Mouse (Mus musculus) ZHBTc4 (cell line): ENCODE measurements around the gene Hs2st1.
A peak's percentile ranks its signal among the peaks of the same experiment; 100 is the strongest.

Experiments
- DNase-seq: peaks from one replicate; pipeline ENCODE4 v3.0.0-alpha.2; 2011; ENCODE audit warnings: low read depth, low spot score

The Hs2st1 gene

DNA sequence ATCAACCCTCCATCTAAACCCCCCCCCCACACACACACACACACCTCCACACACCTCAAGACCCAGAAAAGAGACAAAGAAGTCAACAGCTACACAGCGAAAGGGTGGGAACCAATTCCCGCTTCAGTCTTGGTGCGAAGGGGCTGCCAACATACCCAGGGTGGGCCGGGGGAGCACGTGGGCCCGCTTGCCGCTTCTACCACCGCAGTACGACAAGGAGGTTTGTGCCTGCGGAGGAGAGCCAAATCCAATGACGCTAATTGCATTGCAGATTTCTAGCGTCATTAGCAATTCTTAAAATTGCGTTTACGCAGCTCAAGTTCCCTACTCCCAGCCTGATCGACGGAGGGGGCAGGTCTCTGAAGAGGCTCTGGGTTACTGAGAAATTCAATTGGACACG is 173.5 kb downstream of the Hs2st1 start:
- no peak for DNase-seq

DNA sequence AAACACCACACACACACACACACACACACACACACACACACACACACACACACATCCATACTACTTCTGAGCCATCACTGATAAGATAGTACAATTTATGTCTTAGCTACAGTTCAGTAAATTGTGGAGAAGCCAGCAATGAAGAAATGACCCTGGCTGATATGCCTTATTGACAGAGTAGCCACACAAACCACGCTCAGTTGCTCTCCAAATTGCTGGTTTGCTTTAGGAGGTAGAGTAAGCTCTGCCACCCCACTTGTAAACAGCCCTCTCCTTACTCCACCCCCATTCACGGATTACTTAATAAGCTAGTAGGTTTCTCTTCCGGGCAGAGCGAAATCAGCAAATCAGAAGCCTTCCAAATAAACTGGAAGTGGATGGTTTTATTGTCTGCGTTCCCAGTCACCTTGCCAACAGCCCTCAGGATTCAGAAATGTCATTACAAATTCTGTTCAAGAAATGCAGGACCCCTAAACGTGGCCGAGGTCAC is 175.5 kb downstream of the Hs2st1 start:
- no peak for DNase-seq

DNA sequence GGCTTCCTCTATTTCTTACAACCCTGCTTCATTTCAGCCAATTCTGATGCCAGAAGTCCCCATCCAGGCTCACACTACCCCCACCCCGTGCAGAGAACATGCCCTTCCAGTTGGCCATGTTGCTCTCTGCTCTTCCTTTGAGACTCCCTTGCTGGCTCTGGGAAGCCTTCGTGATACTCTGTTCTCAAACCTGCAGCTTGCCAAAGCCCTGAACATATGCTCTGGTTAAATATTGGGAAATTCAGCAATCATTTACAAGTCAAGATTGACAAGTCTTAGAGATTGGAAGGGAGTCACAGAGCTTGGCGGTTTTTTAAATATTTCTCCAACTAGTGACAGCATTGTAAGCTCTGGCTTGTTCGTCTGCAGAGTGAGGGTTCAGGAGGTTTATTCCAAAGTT is 183.5 kb downstream of the Hs2st1 start:
- DNase-seq = no peak

DNA sequence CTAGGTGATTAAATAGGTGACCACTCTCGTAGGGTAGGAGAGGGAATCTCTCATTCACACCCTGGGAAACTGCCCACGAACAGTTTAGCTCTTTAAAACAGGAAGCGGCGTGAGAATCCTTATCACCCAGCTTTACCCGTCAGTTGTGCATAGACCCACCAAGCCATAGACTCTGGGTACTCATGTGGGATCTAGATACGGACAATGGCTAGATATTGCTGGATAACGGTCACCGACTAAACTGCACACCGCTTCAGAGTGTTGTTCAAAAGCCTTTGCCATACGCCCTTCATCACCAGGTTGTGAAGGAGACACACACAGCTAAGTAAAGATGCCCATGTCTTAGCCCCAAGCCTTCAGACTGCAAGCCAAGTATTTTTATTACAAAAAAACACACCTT is 185.3 kb downstream of the Hs2st1 start:
- DNase-seq = no peak

DNA sequence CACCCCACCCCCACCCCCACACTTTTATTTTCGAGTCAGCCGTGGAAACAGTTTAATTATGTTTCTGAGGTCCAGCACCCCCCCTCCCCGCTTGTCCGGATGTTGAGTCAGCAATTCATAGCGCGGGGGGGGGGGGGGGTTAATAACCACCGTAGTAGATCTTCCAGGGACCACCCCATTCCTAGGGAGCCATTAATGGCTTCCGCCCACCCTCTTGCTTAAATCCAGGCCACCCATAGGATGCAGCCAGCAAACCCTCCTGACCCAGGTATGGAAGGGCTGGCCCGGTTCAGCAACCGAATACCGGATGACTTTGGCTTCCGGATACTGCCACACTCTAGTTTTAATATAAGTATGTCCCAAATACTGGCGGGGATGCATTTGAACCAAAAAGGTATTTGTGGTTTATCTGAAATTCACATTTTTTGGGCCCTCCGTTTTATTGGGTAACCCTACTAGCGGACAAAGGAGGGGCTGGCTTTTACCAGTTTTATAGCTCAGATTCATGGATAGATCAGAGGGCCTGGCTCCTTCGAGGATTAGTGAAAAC is 188.5 kb downstream of the Hs2st1 start:
- no peak for DNase-seq

DNA sequence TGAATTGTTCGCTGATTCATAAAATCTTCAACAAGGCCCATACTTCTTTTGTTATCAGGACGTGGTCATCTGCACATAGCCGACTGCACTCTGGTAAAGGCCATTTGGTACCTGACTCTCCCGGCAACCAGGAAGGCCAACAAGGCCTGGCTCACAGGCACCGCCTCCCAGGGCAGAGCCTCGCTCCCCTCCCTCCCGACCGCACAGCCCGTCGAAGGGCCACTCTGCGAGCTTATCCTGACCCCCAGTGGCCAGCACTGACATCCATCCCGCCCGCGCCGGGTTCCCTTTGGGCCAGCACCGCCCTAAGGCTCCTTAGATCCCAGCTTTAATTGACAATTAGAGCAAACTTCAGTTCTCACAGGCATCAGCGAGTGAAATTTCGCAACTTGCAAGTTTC is 189.1 kb downstream of the Hs2st1 start:
- DNase-seq = peak; percentile 45

DNA sequence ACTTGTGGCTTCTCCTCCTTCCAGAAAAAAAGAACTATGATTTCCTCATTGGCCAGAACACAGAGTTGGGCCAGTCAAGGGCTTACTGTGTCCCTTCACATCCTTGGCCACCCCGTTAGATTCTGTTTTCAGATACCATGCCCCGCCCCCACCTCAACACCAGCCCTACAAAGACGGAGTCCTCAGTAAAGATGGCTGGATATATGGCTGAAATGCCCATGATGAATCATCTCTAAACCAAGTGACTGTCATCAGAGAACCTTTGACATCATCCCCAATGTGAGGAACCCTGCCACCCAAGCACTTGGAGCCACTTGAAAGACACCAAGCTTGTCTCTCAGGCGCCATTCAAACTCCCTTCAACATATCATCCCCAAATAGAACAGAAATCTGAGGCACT is 190.2 kb downstream of the Hs2st1 start:
- DNase-seq = no peak
